Mouse (Mus musculus) gastrocnemius, postnatal 36 days (tissue): ENCODE measurements around the gene Gm21190. TPM values are rescaled to one million over a fixed set of nuclear protein-coding genes. Genes with fewer than 3 reads are reported as not detected.
"Not testable (repeated sequence)": the region's sequence is repeated elsewhere in the genome, so short reads cannot be mapped to it uniquely, and the experiment has no call there.

Source experiments
- DNase-seq, 2 experiments: peaks; one replicate each; pipeline ENCODE4 v3.0.0; 2022
- intact Hi-C: fragments of 180-260 bp; cut with DNase I; formaldehyde crosslinking; loops from one replicate; pipeline ENCODE4 v1.15.1; 2025
- total RNA-seq, 2 experiments: library from RNA; stranded (reverse); gene quantifications; 2 replicates each; pipeline ENCODE4 v1.2.3; 2021

The Gm21190 gene
- total RNA-seq, 2 experiments from 2014 or later, result not detected

- intact Hi-C loops, DNase-seq: not testable (repeated sequence)
These were observed 30.7 kb downstream of the Gm21190 start for GRCm38 (mm10) chr5:15498350-15498749.

- intact Hi-C loops, result not testable (repeated sequence)
These were observed 38.1 kb downstream of the Gm21190 start for GRCm38 (mm10) chr5:15490934-15491333.

DNA sequence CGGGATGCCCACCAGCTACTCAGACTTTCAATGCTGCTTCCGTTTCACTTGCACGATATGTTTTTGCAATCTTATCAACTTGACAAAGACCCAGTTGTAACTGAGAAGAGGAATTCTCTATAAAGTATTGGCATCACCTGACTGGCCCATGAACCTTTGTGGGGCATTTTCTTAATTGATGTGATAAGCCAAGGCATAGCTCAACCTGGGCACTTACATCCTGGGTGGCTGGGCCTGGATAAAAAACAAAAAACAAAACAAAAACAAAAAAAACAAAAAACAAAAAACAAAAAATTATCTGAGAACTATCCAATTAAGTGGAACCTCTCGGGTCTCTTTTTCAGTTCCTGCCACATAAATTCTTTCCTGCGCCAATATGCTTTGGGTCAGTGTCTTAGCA, 40.3 kb downstream of the Gm21190 start:
- intact Hi-C loops, result no loop called here
- no peak for DNase-seq

More at GRCm38 (mm10) chr5:15490934-15491333, 38.1 kb downstream of the Gm21190 start:
- not testable (repeated sequence) for DNase-seq

DNA sequence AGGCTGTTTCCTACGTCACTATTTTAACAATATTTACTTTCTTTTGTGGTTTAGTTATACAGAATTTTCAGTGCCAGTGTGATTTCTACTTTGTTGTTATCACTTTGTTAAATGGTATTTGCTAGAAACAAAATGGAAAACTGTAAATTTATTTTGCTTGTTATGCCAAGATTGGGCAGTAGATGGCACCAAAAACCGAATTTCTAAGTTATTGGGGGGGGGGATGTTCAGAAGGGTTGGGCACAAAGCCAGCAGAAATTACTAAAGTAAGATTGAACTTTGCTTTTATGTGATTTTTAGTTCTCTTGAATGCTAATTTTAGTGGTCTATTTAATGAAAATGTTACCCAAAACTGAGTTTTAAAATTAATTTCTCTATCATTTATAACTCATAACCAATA, 44.4 kb downstream of the Gm21190 start:
- intact Hi-C loops, result not testable (repeated sequence)

DNA sequence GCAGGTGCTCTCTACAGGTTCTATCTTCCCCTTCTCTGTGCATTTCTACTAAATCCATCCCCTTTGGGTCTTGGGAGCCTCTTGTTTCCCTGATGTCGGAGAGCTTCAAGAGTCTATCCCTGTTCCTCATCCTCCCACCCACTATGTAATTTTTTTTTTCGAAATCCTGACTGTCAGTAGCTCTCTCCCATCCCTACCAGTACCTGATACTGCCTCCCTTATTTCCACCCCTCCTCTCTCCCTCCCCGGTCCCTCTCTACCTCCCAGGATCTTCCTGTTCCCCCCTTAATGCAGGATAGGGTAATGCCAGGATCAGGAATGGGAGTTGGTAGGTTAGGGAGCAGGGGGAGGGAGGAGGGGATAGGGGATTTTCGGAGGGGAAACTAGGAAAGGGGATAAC, 45.4 kb downstream of the Gm21190 start:
- DNase-seq, result not testable (repeated sequence)

More for the DNA sequence above, 44.4 kb downstream of the Gm21190 start:
- not testable (repeated sequence) for DNase-seq

GRCm38 (mm10) chr5:15482815-15483214, 46.2 kb downstream of the Gm21190 start:
- peak in 1 of 2 experiments; percentile 7 for DNase-seq

More for the DNA sequence above, 45.4 kb downstream of the Gm21190 start:
- intact Hi-C loops, result not testable (repeated sequence)

GRCm38 (mm10) chr5:15476423-15476822, 52.6 kb downstream of the Gm21190 start, which contains the start of gene Gm21149:
Gene Gm21149 (minus strand): TSS chr5:15476523.
- DNase-seq, intact Hi-C loops: not testable (repeated sequence)

More at GRCm38 (mm10) chr5:15482815-15483214, 46.2 kb downstream of the Gm21190 start:
- intact Hi-C loops, result not testable (repeated sequence)

Other genes with a start within 250 kb of the Gm21190 start
- gene Gm21149, start 52.7 kb downstream of the Gm21190 start, total RNA-seq, result not detected
- not detected for gene Gm21083, start 48.1 kb upstream of the Gm21190 start, total RNA-seq
- not detected for gene Speer4d, start 89.8 kb upstream of the Gm21190 start, total RNA-seq
- gene 4930572O03Rik, start 127.8 kb upstream of the Gm21190 start, total RNA-seq, result not detected
- gene Speer4c, start 185.0 kb upstream of the Gm21190 start, total RNA-seq, result not detected